Mouse (Mus musculus): ENCODE measurements around the gene Krtap2-4. TPM values are rescaled to one million over a fixed set of nuclear protein-coding genes. Genes with fewer than 3 reads are reported as not detected.
"Not testable (repeated sequence)": the region's sequence is repeated elsewhere in the genome, so short reads cannot be mapped to it uniquely, and the experiment has no call there.

Gene Krtap2-4
- polyA plus RNA-seq (2016; fragmentation: Nextera tagmentation; extraction: Ambion mirVana): not detected in 2 replicates

GRCm38 (mm10) chr11:99614796-99615363 lies at the start of gene Krtap2-4:
Gene Krtap2-4 (minus strand): TSS chr11:99614846.
- WGBS (ENCODE audit: insufficient replicate concordance): 50% methylated on average over 3 of the region's 3 CpGs
- Histone ChIP-seq H3K4me1 (no peaks in the 10 kb centered on the region), H3K27ac (no peak within 1 kb of the TSS), H3K9ac (no peak within 1 kb of the TSS), H3K9me3 (replicated peaks) (no peaks in the 10 kb centered on the region), H3K4me3 (no peak within 1 kb of the TSS), H3K27me3 (replicated peaks) (no peaks in the 10 kb centered on the region), H3K36me3 (no peaks in the 10 kb centered on the region), H3K4me2 (no peak within 1 kb of the TSS)
- no peak for ATAC-seq

- no peaks in the 10 kb centered on the region for H3K9me3 ChIP-seq (replicated peaks)
- H3K27ac ChIP-seq: no peak overlapping the region
- H3K9ac ChIP-seq: no peak overlapping the region
- ATAC-seq: no peak
- H3K27me3 ChIP-seq (replicated peaks): no peaks in the 10 kb centered on the region
- WGBS (ENCODE audit: insufficient replicate concordance): 70% methylated on average over 10 of the region's 10 CpGs
- no peak overlapping the region for H3K4me2 ChIP-seq
- H3K36me3 ChIP-seq: no peaks in the 10 kb centered on the region
- H3K4me3 ChIP-seq: no peak overlapping the region
- H3K4me1 ChIP-seq: no peaks in the 10 kb centered on the region
Measured at GRCm38 (mm10) chr11:99662802-99663201, 48.2 kb upstream of the Krtap2-4 start.

GRCm38 (mm10) chr11:99659256-99659655 lies 44.6 kb upstream of the Krtap2-4 start:
- Histone ChIP-seq H3K27ac (no peak overlapping the region), H3K4me3 (no peak overlapping the region), H3K4me2 (no peak overlapping the region), H3K9me3 (replicated peaks) (no peaks in the 10 kb centered on the region), H3K36me3 (no peaks in the 10 kb centered on the region), H3K27me3 (replicated peaks) (no peaks in the 10 kb centered on the region), H3K4me1 (no peaks in the 10 kb centered on the region), H3K9ac (no peak overlapping the region)
- 73% methylated on average over 4 of the region's 4 CpGs for WGBS (ENCODE audit: insufficient replicate concordance)
- no peak for ATAC-seq

- 39% methylated on average over 10 of the region's 10 CpGs for WGBS (ENCODE audit: insufficient replicate concordance)
- ATAC-seq, H3K36me3 ChIP-seq: not testable (repeated sequence)
Measured at GRCm38 (mm10) chr11:99658467-99659010, 43.9 kb upstream of the Krtap2-4 start, which contains the start of gene Gm11563. Gene Gm11563 (minus strand): TSS chr11:99658960.

GRCm38 (mm10) chr11:99657051-99657450 lies 42.4 kb upstream of the Krtap2-4 start:
- no peak overlapping the region for H3K9ac ChIP-seq
- no peaks in the 10 kb centered on the region for H3K9me3 ChIP-seq (replicated peaks)
- H3K27ac ChIP-seq: no peak overlapping the region
- no peak overlapping the region for H3K4me2 ChIP-seq
- H3K36me3 ChIP-seq: no peaks in the 10 kb centered on the region
- no peaks in the 10 kb centered on the region for H3K4me1 ChIP-seq
- WGBS (ENCODE audit: insufficient replicate concordance): 45% methylated on average over 5 of the region's 5 CpGs
- no peaks in the 10 kb centered on the region for H3K27me3 ChIP-seq (replicated peaks)
- no peak overlapping the region for H3K4me3 ChIP-seq
- no peak for ATAC-seq

More at GRCm38 (mm10) chr11:99658467-99659010, 43.9 kb upstream of the Krtap2-4 start, which contains the start of gene Gm11563:
- not testable (repeated sequence) for H3K4me3 ChIP-seq; H3K4me2 ChIP-seq; H3K4me1 ChIP-seq; H3K27me3 ChIP-seq (replicated peaks); H3K27ac ChIP-seq; H3K9ac ChIP-seq; H3K9me3 ChIP-seq (replicated peaks)

GRCm38 (mm10) chr11:99650136-99650535 lies 35.5 kb upstream of the Krtap2-4 start, which contains the start of gene Gm11555:
Gene Gm11555 (minus strand): TSS chr11:99650236.
- Histone ChIP-seq H3K36me3 (no peaks in the 10 kb centered on the region), H3K27ac (no peak within 1 kb of the TSS), H3K9ac (no peak within 1 kb of the TSS), H3K4me2 (no peak within 1 kb of the TSS), H3K9me3 (replicated peaks) (no peaks in the 10 kb centered on the region), H3K4me1 (no peaks in the 10 kb centered on the region), H3K4me3 (no peak within 1 kb of the TSS), H3K27me3 (replicated peaks) (no peaks in the 10 kb centered on the region)
- WGBS (ENCODE audit: insufficient replicate concordance): 50% methylated on average over 2 of the region's 2 CpGs
- no peak for ATAC-seq

- H3K4me2 ChIP-seq: no peak overlapping the region
- no peak overlapping the region for H3K27ac ChIP-seq
- no peaks in the 10 kb centered on the region for H3K36me3 ChIP-seq
- H3K4me3 ChIP-seq: no peak overlapping the region
- H3K9ac ChIP-seq: no peak overlapping the region
- H3K9me3 ChIP-seq (replicated peaks): no peaks in the 10 kb centered on the region
- ATAC-seq: no peak
- no peaks in the 10 kb centered on the region for H3K27me3 ChIP-seq (replicated peaks)
- H3K4me1 ChIP-seq: no peaks in the 10 kb centered on the region
- WGBS (ENCODE audit: insufficient replicate concordance): 85% methylated on average over 15 of the region's 15 CpGs
Measured at GRCm38 (mm10) chr11:99646444-99646843, 31.8 kb upstream of the Krtap2-4 start.

GRCm38 (mm10) chr11:99644351-99644750 lies 29.7 kb upstream of the Krtap2-4 start:
- ATAC-seq: no peak
- Histone ChIP-seq H3K4me3 (no peak overlapping the region), H3K9ac (no peak overlapping the region), H3K4me1 (no peaks in the 10 kb centered on the region), H3K36me3 (no peaks in the 10 kb centered on the region), H3K9me3 (replicated peaks) (no peaks in the 10 kb centered on the region), H3K27ac (no peak overlapping the region), H3K27me3 (replicated peaks) (no peaks in the 10 kb centered on the region), H3K4me2 (no peak overlapping the region)
- WGBS (ENCODE audit: insufficient replicate concordance): 56% methylated on average over 3 of the region's 3 CpGs

- H3K36me3 ChIP-seq; H3K27ac ChIP-seq; ATAC-seq; H3K4me2 ChIP-seq; H3K27me3 ChIP-seq (replicated peaks); H3K9me3 ChIP-seq (replicated peaks); H3K4me1 ChIP-seq; H3K9ac ChIP-seq; H3K4me3 ChIP-seq: not testable (repeated sequence)
- 75% methylated on average over 9 of the region's 9 CpGs for WGBS (ENCODE audit: insufficient replicate concordance)
Measured at GRCm38 (mm10) chr11:99643635-99644139, 29.0 kb upstream of the Krtap2-4 start, which contains the start of gene Krtap4-7. Gene Krtap4-7 (minus strand): TSS chr11:99644089.

GRCm38 (mm10) chr11:99640926-99641325 lies 26.3 kb upstream of the Krtap2-4 start:
- ATAC-seq: no peak
- Histone ChIP-seq H3K9ac (no peak overlapping the region), H3K4me1 (no peaks in the 10 kb centered on the region), H3K27ac (no peak overlapping the region), H3K9me3 (replicated peaks) (no peaks in the 10 kb centered on the region), H3K27me3 (replicated peaks) (no peaks in the 10 kb centered on the region), H3K4me2 (no peak overlapping the region), H3K36me3 (no peaks in the 10 kb centered on the region), H3K4me3 (no peak overlapping the region)
- WGBS (ENCODE audit: insufficient replicate concordance): 25% methylated on average over 1 of the region's 1 CpGs

GRCm38 (mm10) chr11:99637086-99637485 lies 22.4 kb upstream of the Krtap2-4 start:
- H3K4me1 ChIP-seq: no peaks in the 10 kb centered on the region
- WGBS (ENCODE audit: insufficient replicate concordance): 53% methylated on average over 1 of the region's 1 CpGs
- H3K27ac ChIP-seq: no peak overlapping the region
- H3K27me3 ChIP-seq (replicated peaks): no peaks in the 10 kb centered on the region
- no peaks in the 10 kb centered on the region for H3K9me3 ChIP-seq (replicated peaks)
- no peak overlapping the region for H3K9ac ChIP-seq
- ATAC-seq: no peak
- H3K4me3 ChIP-seq: no peak overlapping the region
- no peaks in the 10 kb centered on the region for H3K36me3 ChIP-seq
- H3K4me2 ChIP-seq: no peak overlapping the region

- H3K4me1 ChIP-seq: no peaks in the 10 kb centered on the region
- no peak for ATAC-seq
- H3K9ac ChIP-seq: no peak within 1 kb of the TSS
- no peaks in the 10 kb centered on the region for H3K27me3 ChIP-seq (replicated peaks)
- H3K36me3 ChIP-seq: no peaks in the 10 kb centered on the region
- 56% methylated on average over 8 of the region's 8 CpGs for WGBS (ENCODE audit: insufficient replicate concordance)
- no peak within 1 kb of the TSS for H3K4me3 ChIP-seq
- no peaks in the 10 kb centered on the region for H3K9me3 ChIP-seq (replicated peaks)
- no peak within 1 kb of the TSS for H3K4me2 ChIP-seq
- H3K27ac ChIP-seq: no peak within 1 kb of the TSS
Measured at GRCm38 (mm10) chr11:99634653-99635134, 20.0 kb upstream of the Krtap2-4 start, which contains the start of gene Krtap4-2. Gene Krtap4-2 (minus strand): TSS chr11:99635084.
